Mouse (Mus musculus): ENCODE results near the gene Gm28374. TPM values are rescaled to one million over a fixed set of nuclear protein-coding genes. Genes with fewer than 3 reads are reported as not detected.

The Gm28374 gene
- polyA plus RNA-seq, 1 experiment from 2014 or later: 1.1 TPM

DNA sequence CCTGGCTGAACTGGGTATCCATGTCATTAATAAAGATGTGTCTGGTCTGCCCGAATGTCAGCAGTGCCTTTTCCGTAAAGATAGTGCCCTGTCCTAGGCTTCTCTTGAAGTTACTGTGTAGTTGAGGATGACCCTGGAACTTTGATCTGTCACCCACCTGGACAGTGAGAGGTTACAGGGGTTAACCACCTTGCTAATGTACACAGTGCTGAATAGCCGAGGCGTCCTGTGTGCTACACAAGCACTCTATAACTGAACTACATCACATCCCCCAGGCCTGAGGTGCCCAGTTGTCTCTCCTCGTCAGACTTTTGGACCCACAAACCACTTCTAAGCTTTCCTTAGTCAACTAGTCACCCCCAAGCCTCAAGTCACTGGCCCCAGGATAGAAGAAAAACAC, 19.6 kb downstream of the Gm28374 start:
- Histone ChIP-seq H3K9ac (peak overlapping the region; percentile 93), H3K27ac (peak overlapping the region; percentile 94), H3K4me1 (replicated peaks) (peaks cover 60% of the 10 kb centered on the region), H3K27me3 (no peaks in the 10 kb centered on the region), H3K4me3 (peak overlapping the region; percentile 82), H3K4me2 (peak overlapping the region; percentile 100), H3K9me3 (no peaks in the 10 kb centered on the region), H3K36me3 (peaks cover 10% of the 10 kb centered on the region; the same call in 1 of the 2 replicates)
- ATAC-seq (ENCODE audit: low FRiP score): no peak
- WGBS: 70% methylated on average over 5 of the region's 5 CpGs

- H3K4me1 ChIP-seq (replicated peaks): peaks cover 59% of the 10 kb centered on the region
- ATAC-seq (ENCODE audit: low FRiP score): no peak
These were observed 20.3 kb downstream of the Gm28374 start for GRCm38 (mm10) chr19:6061641-6062302.

DNA sequence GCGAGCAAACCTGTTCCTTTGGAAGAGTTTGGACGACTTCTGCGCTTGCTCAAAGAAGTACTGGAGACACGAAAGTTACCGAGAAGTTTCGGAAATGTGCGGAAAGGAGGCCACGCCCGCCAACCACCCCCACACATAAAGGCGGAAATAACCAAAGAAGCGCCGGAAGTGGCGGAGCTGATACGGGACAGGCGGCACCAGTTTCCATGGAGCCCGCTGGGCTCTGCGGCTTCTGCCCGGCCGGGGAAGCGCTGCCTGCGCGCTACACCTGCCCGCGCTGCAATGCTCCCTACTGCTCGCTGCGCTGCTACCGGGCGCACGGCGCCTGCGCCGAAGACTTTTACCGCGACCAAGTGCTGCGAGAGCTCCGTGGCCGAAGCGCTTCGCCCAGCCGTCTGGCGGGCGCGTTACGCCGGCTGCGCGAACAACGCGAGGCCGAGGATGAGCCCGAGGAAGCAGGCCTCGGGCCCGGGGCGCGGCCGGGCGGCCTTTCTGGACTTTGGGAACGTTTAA, 21.0 kb downstream of the Gm28374 start, which contains the start of gene Znhit2:
Znhit2 (plus strand) TSS at position 172 of the 513 bp plus-strand sequence.
- peaks cover 10% of the 10 kb centered on the region; the same call in 1 of the 2 replicates for H3K36me3 ChIP-seq
- H3K4me1 ChIP-seq (replicated peaks): peaks cover 59% of the 10 kb centered on the region
- peak within 1 kb of the TSS; percentile 93 for H3K9ac ChIP-seq
- peak within 1 kb of the TSS; percentile 82 for H3K4me3 ChIP-seq
- ATAC-seq (ENCODE audit: low FRiP score): peak; percentile 43
- H3K27ac ChIP-seq: peak within 1 kb of the TSS; percentile 94
- under 1% methylated on average over 50 of the region's 58 CpGs for WGBS
- H3K4me2 ChIP-seq: peak within 1 kb of the TSS; percentile 100
- no peaks in the 10 kb centered on the region for H3K27me3 ChIP-seq
- H3K9me3 ChIP-seq: no peaks in the 10 kb centered on the region

More at GRCm38 (mm10) chr19:6061641-6062302, 20.3 kb downstream of the Gm28374 start:
- WGBS: 1% methylated on average over 44 of the region's 44 CpGs
- Histone ChIP-seq H3K27ac (peak overlapping the region; percentile 94), H3K4me3 (peak overlapping the region; percentile 82), H3K36me3 (peaks cover 10% of the 10 kb centered on the region; the same call in 1 of the 2 replicates), H3K4me2 (peak overlapping the region; percentile 100), H3K9me3 (no peaks in the 10 kb centered on the region), H3K27me3 (no peaks in the 10 kb centered on the region), H3K9ac (peak overlapping the region; percentile 93)

DNA sequence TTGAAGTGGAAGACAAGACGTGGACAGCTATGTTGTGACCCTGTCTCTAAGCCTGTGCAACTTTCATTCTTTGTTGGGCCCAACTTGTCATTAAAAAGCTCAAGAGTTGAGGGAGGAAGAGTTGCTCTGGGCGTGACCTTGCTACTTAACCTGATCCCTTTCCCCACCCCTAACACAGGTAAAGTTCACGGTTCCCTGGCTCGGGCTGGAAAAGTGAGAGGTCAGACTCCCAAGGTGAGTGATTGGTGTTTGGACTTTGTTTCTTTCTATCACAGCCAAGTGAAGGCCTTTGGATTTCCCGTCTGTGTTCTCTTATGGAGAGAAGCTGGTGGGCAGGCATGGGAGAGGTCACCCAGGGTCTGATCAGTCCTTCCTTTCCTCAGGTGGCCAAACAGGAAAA, 23.1 kb downstream of the Gm28374 start:
- Histone ChIP-seq H3K4me2 (peak overlapping the region; percentile 89), H3K36me3 (peaks cover 29% of the 10 kb centered on the region), H3K27ac (no peak overlapping the region), H3K9me3 (no peaks in the 10 kb centered on the region), H3K4me3 (peak overlapping the region; percentile 81), H3K9ac (peak overlapping the region; percentile 96), H3K4me1 (replicated peaks) (peaks cover 51% of the 10 kb centered on the region), H3K27me3 (no peaks in the 10 kb centered on the region)
- ATAC-seq (ENCODE audit: low FRiP score): no peak
- 87% methylated on average over 5 of the region's 5 CpGs for WGBS

- Histone ChIP-seq H3K27me3 (no peaks in the 10 kb centered on the region), H3K4me3 (peak overlapping the region; percentile 81), H3K27ac (peak overlapping the region; percentile 88; the same call in 1 of the 2 replicates), H3K9me3 (no peaks in the 10 kb centered on the region), H3K36me3 (peaks cover 33% of the 10 kb centered on the region), H3K9ac (peak overlapping the region; percentile 96), H3K4me1 (replicated peaks) (peaks cover 46% of the 10 kb centered on the region), H3K4me2 (peak overlapping the region; percentile 89)
- ATAC-seq (ENCODE audit: low FRiP score): no peak
- 39% methylated on average over 5 of the region's 5 CpGs for WGBS
These were observed 23.5 kb downstream of the Gm28374 start for GRCm38 (mm10) chr19:6058513-6058912.

GRCm38 (mm10) chr19:6057313-6058096, 24.6 kb downstream of the Gm28374 start, which contains the start of the genes Mrpl49 and Fau:
Gene Mrpl49, minus strand, starts transcription at chr19:6057785.
Gene Fau, plus strand, starts transcription at chr19:6057844.
- H3K4me3 ChIP-seq: peak within 1 kb of the TSS; percentile 81
- peak; percentile 90 for ATAC-seq (ENCODE audit: low FRiP score)
- H3K9me3 ChIP-seq: no peaks in the 10 kb centered on the region
- peak within 1 kb of the TSS; percentile 89 for H3K4me2 ChIP-seq
- peaks cover 36% of the 10 kb centered on the region for H3K4me1 ChIP-seq (replicated peaks)
- H3K36me3 ChIP-seq: peaks cover 43% of the 10 kb centered on the region
- peak within 1 kb of the TSS; percentile 96 for H3K9ac ChIP-seq
- WGBS: under 1% methylated on average over 63 of the region's 63 CpGs
- H3K27ac ChIP-seq: peak within 1 kb of the TSS; percentile 88
- no peaks in the 10 kb centered on the region for H3K27me3 ChIP-seq

- Histone ChIP-seq H3K9ac (peak overlapping the region; percentile 96), H3K36me3 (peaks cover 51% of the 10 kb centered on the region), H3K4me3 (peak overlapping the region; percentile 81), H3K27me3 (no peaks in the 10 kb centered on the region), H3K9me3 (no peaks in the 10 kb centered on the region), H3K27ac (no peak overlapping the region), H3K4me2 (peak overlapping the region; percentile 58), H3K4me1 (replicated peaks) (peaks cover 28% of the 10 kb centered on the region)
- ATAC-seq (ENCODE audit: low FRiP score): no peak
- 66% methylated on average over 4 of the region's 4 CpGs for WGBS
These were observed 25.4 kb downstream of the Gm28374 start for GRCm38 (mm10) chr19:6056696-6057095.

DNA sequence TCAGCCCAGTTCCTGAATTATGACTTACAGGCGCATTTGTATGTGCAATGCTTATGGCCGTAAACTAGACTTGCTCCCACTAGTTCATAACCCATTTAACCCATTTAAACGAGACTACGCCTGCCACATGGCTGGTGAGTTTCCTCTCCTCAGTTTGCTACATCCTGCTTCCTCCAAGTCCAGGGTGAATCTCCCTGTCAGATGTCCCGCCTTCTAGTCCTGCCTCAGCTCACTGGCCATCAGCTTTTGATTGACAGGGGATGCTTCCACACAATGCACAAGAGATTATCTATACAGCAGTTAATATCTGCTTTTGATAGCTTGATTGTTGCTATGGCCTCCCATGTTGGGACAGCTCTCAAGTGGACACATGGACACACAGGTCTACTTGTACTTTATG, 27.8 kb downstream of the Gm28374 start:
- Histone ChIP-seq H3K9ac (no peak overlapping the region), H3K9me3 (no peaks in the 10 kb centered on the region), H3K4me1 (replicated peaks) (peaks cover 24% of the 10 kb centered on the region), H3K4me2 (no peak overlapping the region), H3K4me3 (no peak overlapping the region), H3K27ac (no peak overlapping the region), H3K27me3 (no peaks in the 10 kb centered on the region), H3K36me3 (peaks cover 70% of the 10 kb centered on the region)
- no peak for ATAC-seq (ENCODE audit: low FRiP score)
- WGBS: 91% methylated on average over 5 of the region's 5 CpGs

DNA sequence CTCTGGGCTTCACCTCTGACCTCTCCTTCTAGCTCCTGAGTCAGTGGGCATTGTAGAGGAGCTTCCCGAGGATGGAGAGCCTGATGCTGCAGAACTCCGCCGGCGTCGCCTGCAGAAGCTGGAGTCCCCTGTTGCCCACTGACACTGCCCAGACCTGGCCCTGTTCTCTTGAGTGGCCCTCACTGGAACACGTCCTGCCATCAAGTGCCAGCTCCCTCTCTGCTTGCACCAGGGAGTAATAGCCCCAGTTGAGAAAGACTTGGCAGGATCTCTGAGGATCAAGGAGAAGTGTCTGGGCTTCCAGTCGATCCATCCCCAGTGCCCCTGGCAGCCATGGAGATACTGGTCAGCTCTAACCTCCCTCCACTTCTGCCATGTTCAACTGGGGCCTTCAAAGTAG, 29.5 kb downstream of the Gm28374 start:
- no peak for ATAC-seq (ENCODE audit: low FRiP score)
- peaks cover 31% of the 10 kb centered on the region for H3K4me1 ChIP-seq (replicated peaks)
- H3K9ac ChIP-seq: no peak overlapping the region

DNA sequence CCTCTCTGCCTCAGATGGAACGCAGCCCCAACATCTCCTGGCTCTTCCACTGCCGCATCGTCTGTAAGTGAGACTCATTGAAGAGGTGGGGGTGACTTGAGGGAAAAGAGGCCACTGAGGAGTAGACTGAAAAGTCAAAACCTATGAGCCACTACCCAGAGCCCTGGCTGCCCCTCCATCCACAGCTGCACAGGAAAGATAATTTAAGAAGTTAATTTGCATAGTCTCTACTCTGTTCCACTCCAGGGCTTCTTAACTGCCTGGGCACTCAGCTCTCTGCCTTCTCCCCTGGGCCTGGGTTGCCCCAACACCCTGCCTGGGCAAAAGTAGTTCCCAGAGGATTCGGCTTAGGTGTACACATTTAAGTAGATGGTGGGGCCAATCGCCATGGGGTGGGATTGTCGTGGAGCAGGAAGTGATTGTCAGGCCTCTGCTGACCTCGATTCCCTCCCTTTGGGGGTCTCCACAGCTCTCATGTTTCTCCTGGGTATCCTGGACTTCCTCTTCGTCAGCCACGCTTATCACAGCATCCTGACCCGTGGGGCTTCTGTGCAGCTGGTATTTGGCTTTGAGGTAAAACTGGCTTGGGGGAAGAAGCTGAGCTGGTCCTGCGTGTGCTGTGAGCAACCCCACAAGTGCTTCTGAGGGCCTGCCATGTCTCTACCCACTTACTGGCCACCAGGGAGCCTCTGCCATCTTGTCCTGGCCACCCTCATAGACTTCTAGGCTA, 33.2 kb downstream of the Gm28374 start:
- no peak for ATAC-seq (ENCODE audit: low FRiP score)
- no peaks in the 10 kb centered on the region for H3K27me3 ChIP-seq
- H3K4me1 ChIP-seq (replicated peaks): peaks cover 32% of the 10 kb centered on the region
- H3K9me3 ChIP-seq: no peaks in the 10 kb centered on the region
- WGBS: 92% methylated on average over 11 of the region's 11 CpGs
- 0 out of 2 replicates have a peak overlapping the region, but pooled peaks have one; percentile 91 for H3K9ac ChIP-seq
- H3K36me3 ChIP-seq: peaks cover 57% of the 10 kb centered on the region
- no peak overlapping the region for H3K27ac ChIP-seq
- no peak overlapping the region for H3K4me3 ChIP-seq
- no peak overlapping the region for H3K4me2 ChIP-seq

More for the DNA sequence above, 29.5 kb downstream of the Gm28374 start:
- Histone ChIP-seq H3K27ac (no peak overlapping the region), H3K36me3 (peaks cover 77% of the 10 kb centered on the region), H3K4me2 (no peak overlapping the region), H3K27me3 (no peaks in the 10 kb centered on the region), H3K4me3 (no peak overlapping the region), H3K9me3 (no peaks in the 10 kb centered on the region)
- 85% methylated on average over 7 of the region's 7 CpGs for WGBS

DNA sequence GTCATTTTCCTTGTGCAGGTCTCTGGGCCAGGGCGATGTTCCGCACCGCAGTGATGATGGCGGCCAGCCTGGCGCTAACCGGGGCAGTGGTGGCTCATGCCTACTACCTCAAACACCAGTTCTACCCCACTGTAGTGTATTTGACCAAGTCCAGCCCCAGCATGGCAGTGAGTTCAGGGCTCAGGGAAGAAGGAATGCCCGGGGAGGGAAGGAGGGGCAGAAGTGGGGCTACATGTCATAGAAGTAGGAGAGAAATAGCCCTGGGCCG, 34.2 kb downstream of the Gm28374 start:
- Histone ChIP-seq H3K27me3 (no peaks in the 10 kb centered on the region), H3K4me1 (replicated peaks) (peaks cover 32% of the 10 kb centered on the region), H3K36me3 (peaks cover 47% of the 10 kb centered on the region), H3K9ac (peak overlapping the region; percentile 91), H3K4me3 (peak overlapping the region; percentile 88), H3K9me3 (no peaks in the 10 kb centered on the region), H3K27ac (peak overlapping the region; percentile 99; the same call in 1 of the 2 replicates), H3K4me2 (peak overlapping the region; percentile 99)
- ATAC-seq (ENCODE audit: low FRiP score): no peak
- 88% methylated on average over 8 of the region's 8 CpGs for WGBS
